Comparison of ENCODE assay signal across 16 mouse cellular contexts in genomic region chr8:86881068-86881609, GRCm38 (mm10). TPM values are rescaled to one million over a fixed set of nuclear protein-coding genes. Genes with fewer than 3 reads are reported as not detected.
DNase-seq lines count a peak whose midpoint lies in the region; ATAC-seq and TF ChIP-seq lines count a peak whose summit lies in the region.
"Had no signal": no experiment of that assay in that cellular context is flagged by ENCODE, and none has a peak within 500 bp of the region (broad histone marks: within the 10 kb centered on the region; RNA-seq: fewer than 3 reads in every experiment).

No protein-coding gene starts in this region.

- 0 out of 2 replicates have a peak overlapping the region, but pooled peaks have one; percentile 15 for H3K27ac ChIP-seq in embryonic facial prominence, embryonic 14.5 days (replicated peaks; ENCODE audit: low read depth, low read length)
- H3K27ac ChIP-seq in embryonic facial prominence, embryonic 10.5 days (replicated peaks): no peak overlapping the region
- peak overlapping the region; percentile 35 for H3K27ac ChIP-seq in intestine, postnatal 0 days (ENCODE audit: low read depth, low read length)
- no peak overlapping the region for H3K27ac ChIP-seq in intestine, embryonic 15.5 days
- no peak overlapping the region for H3K27ac ChIP-seq in forebrain, embryonic 13.5 days
- H3K27ac ChIP-seq: embryonic facial prominence, embryonic 15.5 days; hindbrain, embryonic 13.5 days; lung, embryonic 15.5 days had no signal

- peaks cover 20% of the 10 kb centered on the region for H3K4me1 ChIP-seq in embryonic facial prominence, embryonic 14.5 days (ENCODE audit: control insufficient read depth, insufficient read depth, low read length)
- peaks cover 27% of the 10 kb centered on the region for H3K4me1 ChIP-seq in embryonic facial prominence, embryonic 10.5 days
- H3K4me1 ChIP-seq in intestine, postnatal 0 days (replicated peaks; ENCODE audit: control insufficient read depth, insufficient read depth, low read length): peaks cover 18% of the 10 kb centered on the region; the same call in 1 of the 2 replicates
- peaks cover 20% of the 10 kb centered on the region for H3K4me1 ChIP-seq in intestine, embryonic 15.5 days (replicated peaks)
- H3K4me1 ChIP-seq in forebrain, embryonic 13.5 days: peaks cover 35% of the 10 kb centered on the region

- no peaks in the 10 kb centered on the region for H3K9me3 ChIP-seq in embryonic facial prominence, embryonic 14.5 days (ENCODE audit: control insufficient read depth, low read length)
- H3K9me3 ChIP-seq in embryonic facial prominence, embryonic 10.5 days: no peaks in the 10 kb centered on the region
- H3K9me3 ChIP-seq in intestine, postnatal 0 days (ENCODE audit: control insufficient read depth): no peaks in the 10 kb centered on the region
- no peaks in the 10 kb centered on the region for H3K9me3 ChIP-seq in intestine, embryonic 15.5 days
- no peaks in the 10 kb centered on the region for H3K9me3 ChIP-seq in forebrain, embryonic 13.5 days (replicated peaks)
- H3K9me3 ChIP-seq: embryonic facial prominence, embryonic 15.5 days; hindbrain, embryonic 13.5 days; lung, embryonic 15.5 days had no signal

- H3K9ac ChIP-seq in embryonic facial prominence, embryonic 14.5 days (ENCODE audit: low read depth, low read length): no peak overlapping the region
- no peak overlapping the region for H3K9ac ChIP-seq in intestine, postnatal 0 days (ENCODE audit: low read depth, low read length)
- no peak overlapping the region for H3K9ac ChIP-seq in intestine, embryonic 15.5 days
- H3K9ac ChIP-seq in forebrain, embryonic 13.5 days: no peak overlapping the region
- H3K9ac ChIP-seq: embryonic facial prominence, embryonic 15.5 days; forebrain, postnatal 0 days; hindbrain, embryonic 13.5 days; lung, embryonic 15.5 days had no signal

- H3K27me3 ChIP-seq in embryonic facial prominence, embryonic 14.5 days (replicated peaks; ENCODE audit: control insufficient read depth, insufficient read depth, low read length): no peaks in the 10 kb centered on the region
- no peaks in the 10 kb centered on the region for H3K27me3 ChIP-seq in embryonic facial prominence, embryonic 10.5 days (replicated peaks; ENCODE audit: low read depth, poor library complexity, severe bottlenecking)
- no peaks in the 10 kb centered on the region for H3K27me3 ChIP-seq in intestine, postnatal 0 days (replicated peaks; ENCODE audit: control insufficient read depth, insufficient read depth, low read length)
- no peaks in the 10 kb centered on the region for H3K27me3 ChIP-seq in intestine, embryonic 15.5 days (replicated peaks)
- H3K27me3 ChIP-seq in forebrain, embryonic 13.5 days: no peaks in the 10 kb centered on the region
- H3K27me3 ChIP-seq: embryonic facial prominence, embryonic 15.5 days; hindbrain, embryonic 13.5 days; lung, embryonic 15.5 days had no signal

- no peak overlapping the region for H3K4me3 ChIP-seq in embryonic facial prominence, embryonic 14.5 days (ENCODE audit: low read depth, low read length)
- H3K4me3 ChIP-seq in embryonic facial prominence, embryonic 10.5 days: no peak overlapping the region
- H3K4me3 ChIP-seq in intestine, postnatal 0 days (ENCODE audit: low read depth, low read length): no peak overlapping the region
- no peak overlapping the region for H3K4me3 ChIP-seq in intestine, embryonic 15.5 days (replicated peaks)
- H3K4me3 ChIP-seq in forebrain, embryonic 13.5 days: no peak overlapping the region
- H3K4me3 ChIP-seq: embryonic facial prominence, embryonic 15.5 days; hindbrain, embryonic 13.5 days; lung, embryonic 15.5 days had no signal

- TF ChIP-seq CTCF in intestine, postnatal 0 days (IDR thresholded peaks at IDR 0.05; ENCODE audit: low read depth): no peak

- H3K36me3 ChIP-seq in embryonic facial prominence, embryonic 14.5 days (ENCODE audit: control insufficient read depth, insufficient read depth, low read length): peaks cover 7% of the 10 kb centered on the region
- peaks cover 39% of the 10 kb centered on the region for H3K36me3 ChIP-seq in embryonic facial prominence, embryonic 10.5 days (replicated peaks)
- peaks cover 16% of the 10 kb centered on the region for H3K36me3 ChIP-seq in intestine, postnatal 0 days (ENCODE audit: control insufficient read depth, insufficient read depth)
- no peaks in the 10 kb centered on the region for H3K36me3 ChIP-seq in intestine, embryonic 15.5 days
- peaks cover 7% of the 10 kb centered on the region for H3K36me3 ChIP-seq in forebrain, embryonic 13.5 days (ENCODE audit: poor library complexity, severe bottlenecking)
- H3K36me3 ChIP-seq: embryonic facial prominence, embryonic 15.5 days; lung, embryonic 15.5 days had no signal

- 80% methylated on average over 11 of the region's 11 CpGs for WGBS in embryonic facial prominence, embryonic 14.5 days
- 89% methylated on average over 11 of the region's 11 CpGs for WGBS in embryonic facial prominence, embryonic 10.5 days
- WGBS in intestine, postnatal 0 days: 73% methylated on average over 11 of the region's 11 CpGs
- 68% methylated on average over 11 of the region's 11 CpGs for WGBS in intestine, embryonic 15.5 days
- 91% methylated on average over 11 of the region's 11 CpGs for WGBS in forebrain, embryonic 13.5 days

- ATAC-seq in embryonic facial prominence, embryonic 14.5 days (ENCODE audit: low read depth): no peak
- ATAC-seq in intestine, postnatal 0 days: no peak
- no peak for ATAC-seq in intestine, embryonic 15.5 days
- ATAC-seq in common myeloid progenitor, adult 5-6 weeks (replicated peaks; ENCODE audit: low read depth, poor library complexity, severe bottlenecking): peak; percentile 9; the same call in 1 of the 2 replicates
- ATAC-seq in megakaryocyte, adult 5-6 weeks (ENCODE audit: poor library complexity, severe bottlenecking): 0 out of 2 replicates have a peak, but pooled peaks have one; percentile 4
- ATAC-seq in forebrain, embryonic 13.5 days: no peak
- ATAC-seq: forebrain, postnatal 0 days had no signal

- peak; percentile 17 for DNase-seq in embryonic facial prominence, embryonic 14.5 days (ENCODE audit: low spot score)
- DNase-seq in embryonic facial prominence, embryonic 10.5 days (ENCODE audit: low spot score): no peak
- no peak for DNase-seq in thymus, postnatal 25 days
- DNase-seq: cerebellum, postnatal 25 days; forebrain, postnatal 0 days; gastrocnemius, postnatal 14 days; kidney, adult 18-20 months; right cerebral cortex, adult 18-20 months had no signal

- no peak overlapping the region; the same call in 1 of the 2 replicates for H3K4me2 ChIP-seq in embryonic facial prominence, embryonic 14.5 days (ENCODE audit: low read depth, low read length)
- H3K4me2 ChIP-seq in intestine, postnatal 0 days (replicated peaks; ENCODE audit: low read depth): no peak overlapping the region
- H3K4me2 ChIP-seq in intestine, embryonic 15.5 days (replicated peaks): no peak overlapping the region
- no peak overlapping the region for H3K4me2 ChIP-seq in forebrain, embryonic 13.5 days
- H3K4me2 ChIP-seq: embryonic facial prominence, embryonic 15.5 days; hindbrain, embryonic 13.5 days; lung, embryonic 15.5 days had no signal

RNA-seq across cellular contexts. Expression of gene N4bp1, which starts 3.9 kb away (rescaled TPM):
- 10.6 and 10.7 TPM in 2 replicates for polyA plus RNA-seq in embryonic facial prominence, embryonic 14.5 days (2014; fragmentation: Nextera tagmentation; extraction: Ambion mirVana)
- polyA plus RNA-seq in embryonic facial prominence, embryonic 10.5 days (2016; fragmentation: Nextera tagmentation; extraction: Ambion mirVana): 10.3 and 10.8 TPM in 2 replicates
- polyA plus RNA-seq in intestine, postnatal 0 days (2015; fragmentation: Nextera tagmentation; extraction: Ambion mirVana): 5.4 and 6.2 TPM in 2 replicates
- 8.1 and 8.5 TPM in 2 replicates for polyA plus RNA-seq in intestine, embryonic 15.5 days (2015; fragmentation: Nextera tagmentation; extraction: Ambion mirVana)
- 15.8 and 16.1 TPM in 2 replicates for total RNA-seq in common myeloid progenitor, adult 5-6 weeks (2017)
- total RNA-seq in megakaryocyte, adult 5-6 weeks (2015): 36.1 and 36.9 TPM in 2 replicates
- total RNA-seq in megakaryocyte, adult 5-6 weeks (2017): 27.2 and 32.2 TPM in 2 replicates
- 9.8 and 10.9 TPM in 2 replicates for polyA plus RNA-seq in forebrain, embryonic 13.5 days (2015; fragmentation: Nextera tagmentation; extraction: Ambion mirVana)

Comparison
In these comparisons a context has a peak if more than half of its experiments do, and no peak if none do; other contexts are left out.
1. H3K27ac ChIP-seq: peak in embryonic facial prominence, embryonic 14.5 days (single experiment) and intestine, postnatal 0 days (single experiment); none in embryonic facial prominence, embryonic 10.5 days (single experiment), intestine, embryonic 15.5 days (single experiment) and forebrain, embryonic 13.5 days (single experiment).
2. ATAC-seq: peak in common myeloid progenitor, adult 5-6 weeks (single experiment) and megakaryocyte, adult 5-6 weeks (single experiment); none in embryonic facial prominence, embryonic 14.5 days (single experiment), intestine, postnatal 0 days (single experiment), intestine, embryonic 15.5 days (single experiment) and forebrain, embryonic 13.5 days (single experiment).